Mouse (Mus musculus): ENCODE measurements around the gene Zfp385a.

Gene Zfp385a

GRCm38 (mm10) chr15:103339961-103340337 is at the start of gene Zfp385a:
Gene Zfp385a (minus strand): TSS chr15:103340093.
- peak; percentile 37 for DNase-seq

DNA sequence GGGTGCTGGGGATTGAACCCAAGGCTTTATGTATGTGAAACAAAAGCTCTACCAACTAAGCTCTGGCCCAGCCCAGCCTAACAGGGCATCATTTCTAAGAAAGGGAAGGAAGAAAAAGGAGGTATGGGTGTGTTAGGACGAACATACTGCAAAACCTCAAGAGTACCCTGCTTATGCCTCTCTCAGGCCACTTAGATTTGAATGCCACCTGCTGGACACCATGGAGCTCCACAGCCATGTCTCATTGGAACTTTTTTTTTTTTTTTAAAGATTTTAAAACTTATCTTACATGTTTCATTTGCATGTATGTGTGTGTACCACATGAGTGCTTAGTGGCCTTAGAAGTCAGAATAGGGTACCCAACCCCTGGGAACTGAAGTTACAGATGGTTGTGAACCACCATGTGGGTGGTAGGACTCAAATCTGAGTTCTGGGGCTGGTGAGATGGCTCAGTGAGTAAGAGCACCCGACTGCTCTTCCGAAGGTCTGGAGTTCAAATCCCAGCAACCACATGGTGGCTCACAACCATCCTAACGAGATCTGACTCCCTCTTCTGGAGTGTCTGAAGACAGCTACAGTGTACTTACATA is 48.8 kb upstream of the Zfp385a start:
- peak; percentile 50 for DNase-seq

DNA sequence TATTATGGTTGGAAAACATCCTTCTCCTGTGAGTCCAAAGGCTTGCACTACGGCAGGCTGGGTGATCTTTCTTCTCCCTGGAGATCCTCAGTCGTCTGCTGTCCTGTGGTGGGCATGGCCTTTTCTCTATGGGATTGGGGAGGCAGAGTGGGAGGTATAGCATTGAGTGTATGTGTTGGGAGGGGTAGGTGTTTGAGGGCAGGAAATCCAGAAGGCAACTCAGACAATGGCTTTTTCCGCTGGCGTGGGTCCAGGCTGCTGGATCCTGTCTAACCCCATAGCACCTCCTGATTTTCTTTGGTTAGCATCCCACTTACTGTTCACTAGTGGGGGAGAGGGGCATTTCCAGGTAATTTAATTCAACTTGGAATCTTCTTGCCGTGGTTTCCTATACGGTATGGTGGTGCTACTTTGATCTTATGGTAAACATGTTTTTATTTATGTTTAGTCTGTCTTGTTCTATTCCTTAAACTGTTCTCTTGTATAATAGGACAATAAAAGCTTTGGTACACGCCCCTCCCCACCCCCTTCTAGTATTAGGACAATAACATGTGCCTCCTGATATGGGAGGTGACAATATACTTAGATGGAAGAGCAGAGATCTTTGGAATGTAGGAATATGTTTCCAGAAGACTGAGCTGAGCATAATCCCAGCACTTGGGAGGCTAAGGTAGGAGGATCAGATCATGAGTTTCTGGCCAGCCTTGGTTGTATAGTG is 44.0 kb upstream of the Zfp385a start:
- DNase-seq = peak; percentile 84

- peak; percentile 82 for DNase-seq
Observed at GRCm38 (mm10) chr15:103382795-103383406, 43.0 kb upstream of the Zfp385a start.

GRCm38 (mm10) chr15:103382075-103382474 is 42.2 kb upstream of the Zfp385a start:
- no peak for DNase-seq

- no peak for DNase-seq
Observed at GRCm38 (mm10) chr15:103378665-103379356, 38.9 kb upstream of the Zfp385a start.

GRCm38 (mm10) chr15:103377752-103378664 is 38.1 kb upstream of the Zfp385a start:
- no peak for DNase-seq

- DNase-seq = no peak
Observed at GRCm38 (mm10) chr15:103376837-103377269, 37.0 kb upstream of the Zfp385a start.

GRCm38 (mm10) chr15:103375112-103375800 is 35.4 kb upstream of the Zfp385a start:
- no peak for DNase-seq

DNA sequence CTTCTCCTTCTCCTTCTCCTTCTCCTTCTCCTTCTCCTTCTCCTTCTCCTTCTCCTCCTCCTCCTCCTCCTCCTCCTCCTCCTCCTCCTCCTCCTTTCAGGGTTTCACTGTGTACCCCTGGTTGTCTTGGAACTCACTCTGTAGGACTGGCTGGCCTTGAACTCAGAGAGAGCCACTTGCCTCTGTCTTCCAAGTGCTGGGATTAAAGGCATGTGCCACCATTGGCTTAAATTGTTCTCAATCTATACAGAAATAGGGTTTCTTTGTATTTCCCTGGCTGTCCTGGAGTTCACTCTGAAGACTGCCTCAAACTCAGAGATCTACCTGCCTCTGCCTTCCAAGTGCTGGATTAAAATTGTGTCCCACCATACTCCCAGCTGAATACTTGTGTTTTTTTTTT is 32.6 kb upstream of the Zfp385a start:
- no peak for DNase-seq

GRCm38 (mm10) chr15:103371741-103372140 is 31.8 kb upstream of the Zfp385a start:
- DNase-seq = no peak

DNA sequence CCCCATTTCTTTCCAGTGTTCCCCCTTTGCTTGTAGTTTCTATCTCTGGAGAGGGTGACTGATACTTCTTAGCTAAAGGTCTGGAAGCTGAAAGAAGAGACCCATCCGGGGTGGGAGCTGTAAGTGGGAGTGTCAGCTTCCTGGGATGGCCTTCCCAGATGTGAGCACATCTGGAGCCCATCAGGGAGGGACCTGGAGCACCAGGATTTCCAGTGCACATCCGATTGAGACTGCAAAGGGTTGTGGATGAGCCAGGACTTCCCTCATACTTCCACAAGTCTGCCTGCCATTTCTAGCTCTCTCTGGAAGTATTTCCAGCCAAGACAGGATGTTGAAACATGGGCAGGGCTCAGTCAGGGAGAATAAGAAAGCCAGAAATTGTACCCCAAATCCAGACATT is 31.3 kb upstream of the Zfp385a start:
- DNase-seq = no peak

DNA sequence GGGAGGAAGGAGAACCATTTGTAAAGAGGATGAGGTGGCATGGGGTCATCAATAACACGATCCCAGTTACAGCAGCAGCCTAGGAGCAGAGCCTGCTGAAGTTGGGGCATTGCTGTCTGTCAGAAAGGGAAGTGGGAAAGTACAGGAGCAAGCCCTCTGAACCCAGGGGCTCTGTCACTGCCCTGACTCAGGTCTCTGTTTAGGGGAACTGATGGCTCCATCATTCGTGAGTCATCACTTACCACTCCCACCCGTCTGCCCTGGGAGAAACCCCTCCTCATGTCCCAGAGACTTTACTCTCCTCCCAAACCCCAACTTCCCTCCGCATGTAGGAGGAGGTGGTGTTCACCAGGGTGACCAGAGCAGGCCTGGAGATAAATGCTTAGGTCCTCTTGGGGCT is 30.6 kb upstream of the Zfp385a start:
- DNase-seq = peak; percentile 59

DNA sequence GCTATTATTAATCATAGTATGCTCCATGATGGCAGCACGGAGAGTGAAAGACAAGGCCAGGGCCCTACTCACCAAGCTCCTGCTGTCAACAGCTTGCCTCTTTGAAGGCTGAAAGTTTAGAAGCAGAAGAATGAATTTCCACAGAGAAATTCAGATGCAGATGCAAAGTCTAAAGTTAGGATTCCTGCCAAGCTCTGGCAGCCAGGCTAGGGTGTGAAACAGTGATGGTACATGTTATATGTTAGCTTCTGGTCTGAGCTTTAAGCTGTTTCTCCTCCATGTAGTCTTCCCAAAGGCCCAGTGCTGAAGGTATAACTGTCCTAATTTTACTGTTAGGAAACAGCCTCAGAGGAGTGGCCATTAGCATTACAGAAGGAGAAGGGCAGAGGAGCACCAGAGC is 29.2 kb upstream of the Zfp385a start:
- no peak for DNase-seq

DNA sequence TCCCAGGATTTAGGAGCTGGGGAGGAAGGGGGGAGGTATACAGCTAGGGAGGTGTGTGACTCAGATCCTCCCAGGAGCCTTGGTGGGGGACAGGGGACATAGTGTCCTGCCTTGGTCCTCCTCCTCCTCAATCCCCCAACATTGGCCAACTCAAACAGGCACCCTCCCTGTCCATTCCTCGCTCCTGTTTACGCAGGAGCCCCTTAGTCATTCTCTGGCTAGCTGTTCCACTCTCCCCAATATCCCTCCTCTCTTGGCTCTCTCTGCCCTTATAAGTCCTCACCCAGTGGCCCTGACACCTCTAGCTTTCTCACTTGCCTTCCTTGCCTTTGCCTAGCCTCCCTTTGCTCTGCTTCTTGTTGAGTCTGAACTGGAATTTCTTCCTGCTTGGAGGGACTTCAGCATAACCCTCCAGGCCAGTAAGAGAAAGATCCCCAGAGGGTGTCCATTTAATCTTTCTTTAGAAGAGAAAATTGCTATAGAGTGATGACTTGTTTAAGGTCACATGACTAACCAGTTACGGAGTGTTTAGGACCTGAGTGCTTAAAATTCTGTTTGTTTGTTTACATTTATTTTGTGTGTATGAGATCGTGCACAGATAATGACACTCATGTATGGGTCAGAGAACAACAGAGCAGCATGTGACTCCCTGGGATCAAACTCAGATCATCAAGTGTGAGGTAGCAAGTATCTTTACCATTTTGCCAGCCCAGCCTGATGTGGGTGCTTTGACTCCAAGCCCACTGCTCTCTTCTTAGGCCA is 28.5 kb upstream of the Zfp385a start:
- DNase-seq = no peak

- peak; percentile 83 for DNase-seq
Observed at GRCm38 (mm10) chr15:103366376-103367149, 26.7 kb upstream of the Zfp385a start, which contains the start of gene Itga5. Gene Itga5 (minus strand): TSS chr15:103366763.

DNA sequence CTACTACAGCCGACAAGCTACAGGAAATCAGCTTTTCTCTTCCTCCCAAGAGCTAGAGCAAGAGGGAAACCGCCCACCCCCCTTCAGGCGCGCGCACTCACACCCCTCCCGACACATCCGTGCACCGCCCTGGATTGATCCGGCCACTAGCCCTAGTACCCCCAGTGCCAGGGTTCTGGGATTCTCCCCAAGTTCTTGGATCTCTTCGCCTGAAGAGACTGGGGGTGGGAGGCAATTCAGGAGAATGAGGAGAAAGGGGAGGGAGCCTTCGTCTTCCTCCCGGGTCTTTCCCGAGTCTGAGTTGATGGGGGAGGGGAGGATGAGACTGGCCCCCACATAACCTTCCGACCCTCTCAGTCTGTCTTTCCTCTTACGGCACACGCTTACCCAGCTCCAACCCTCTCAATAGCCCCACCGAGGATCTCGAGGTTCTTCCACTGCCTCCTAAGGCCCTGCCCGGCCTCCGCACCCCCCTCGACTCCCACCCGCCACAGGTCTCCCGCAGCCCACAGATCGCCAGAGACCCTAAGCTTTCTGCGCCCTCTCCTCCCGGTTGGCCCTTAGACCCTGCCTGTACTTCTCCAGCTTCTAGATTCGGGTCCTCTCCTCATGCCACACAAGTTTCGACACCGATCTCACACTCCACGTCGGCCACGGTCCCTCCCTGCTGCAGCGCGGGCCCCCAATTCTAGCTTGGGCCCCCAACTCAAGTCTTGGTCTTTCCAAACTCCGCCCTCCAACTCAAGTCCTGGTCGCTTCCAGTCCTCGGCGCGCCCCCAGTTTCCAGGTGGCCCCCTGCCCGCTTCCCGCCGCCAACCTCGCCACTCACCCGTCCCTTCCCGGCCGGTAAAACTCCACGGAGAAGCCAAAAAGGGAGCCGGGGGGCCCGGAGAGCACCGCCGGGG is 25.8 kb upstream of the Zfp385a start:
- DNase-seq = peak; percentile 58

- no peak for DNase-seq
Observed at GRCm38 (mm10) chr15:103364761-103365160, 24.9 kb upstream of the Zfp385a start.

- DNase-seq = no peak
Observed at GRCm38 (mm10) chr15:103363809-103364208, 23.9 kb upstream of the Zfp385a start.

All from lung, postnatal 36 days (tissue).